8 mouse cellular contexts compared by ENCODE assay signal in the genomic region with DNA sequence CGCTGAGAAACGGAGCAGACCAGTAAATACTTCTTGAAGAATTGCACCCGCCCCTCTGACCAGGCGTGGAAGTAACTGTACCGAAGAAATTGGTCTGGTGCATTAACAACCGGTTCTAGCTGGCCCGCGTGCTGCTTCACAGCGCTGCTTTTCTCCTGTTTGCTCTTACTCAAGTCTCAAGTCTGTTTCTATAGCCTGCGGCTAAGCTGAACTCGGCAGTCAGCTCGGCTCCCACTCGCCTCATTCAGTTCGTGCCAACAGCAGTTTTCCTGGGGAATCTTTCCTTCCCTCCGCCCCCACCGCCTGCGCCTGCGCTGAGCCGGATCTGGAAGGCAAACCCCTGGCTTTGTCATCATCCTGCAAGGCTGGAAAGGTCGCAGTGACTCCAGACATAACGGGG. TPM values are rescaled to one million over a fixed set of nuclear protein-coding genes. Genes with fewer than 3 reads are reported as not detected.
DNase-seq lines count a peak whose midpoint lies in the region; ATAC-seq lines count a peak whose summit lies in the region.

No protein-coding gene starts in this region.

- peaks cover 42% of the 10 kb centered on the region for H3K4me1 ChIP-seq in embryonic facial prominence, embryonic 13.5 days
- H3K4me1 ChIP-seq in limb, embryonic 11.5 days (ENCODE audit: control insufficient read depth, insufficient read depth, low read length), result peaks cover 7% of the 10 kb centered on the region; the same call in 1 of the 2 replicates
- H3K4me1 ChIP-seq in midbrain, embryonic 16.5 days (ENCODE audit: control insufficient read depth, insufficient read depth, low read length), result peaks cover 16% of the 10 kb centered on the region

- H3K9me3 ChIP-seq in embryonic facial prominence, embryonic 13.5 days, result peaks cover 5% of the 10 kb centered on the region
- H3K9me3 ChIP-seq in limb, embryonic 11.5 days (ENCODE audit: control insufficient read depth, low read length), result 0 out of 2 replicates have a peak, but pooled peaks cover 4% of the 10 kb centered on the region
- H3K9me3 ChIP-seq in midbrain, embryonic 16.5 days (replicated peaks; ENCODE audit: control insufficient read depth, low read length, poor library complexity, severe bottlenecking), result no peaks in the 10 kb centered on the region; the same call in 1 of the 2 replicates

- peak overlapping the region; percentile 54 for H3K9ac ChIP-seq in embryonic facial prominence, embryonic 13.5 days
- H3K9ac ChIP-seq in limb, embryonic 11.5 days (ENCODE audit: low read length), result peak overlapping the region; percentile 47
- 0 out of 2 replicates have a peak overlapping the region, but pooled peaks have one; percentile 15 for H3K9ac ChIP-seq in midbrain, embryonic 16.5 days (ENCODE audit: low read depth, low read length)

- H3K27ac ChIP-seq in embryonic facial prominence, embryonic 13.5 days, result peak overlapping the region; percentile 73
- 0 out of 2 replicates have a peak overlapping the region, but pooled peaks have one; percentile 22 for H3K27ac ChIP-seq in limb, embryonic 11.5 days (replicated peaks; ENCODE audit: low read depth, low read length)
- H3K27ac ChIP-seq in midbrain, embryonic 16.5 days (ENCODE audit: low read length), result peak overlapping the region; percentile 30

- H3K27me3 ChIP-seq in embryonic facial prominence, embryonic 13.5 days, result peaks cover 2% of the 10 kb centered on the region; the same call in 1 of the 2 replicates
- no peaks in the 10 kb centered on the region for H3K27me3 ChIP-seq in limb, embryonic 11.5 days (ENCODE audit: control insufficient read depth, insufficient read depth, low read length)
- H3K27me3 ChIP-seq in midbrain, embryonic 16.5 days (ENCODE audit: control insufficient read depth, insufficient read depth, low read depth, low read length), result no peaks in the 10 kb centered on the region

- WGBS in embryonic facial prominence, embryonic 13.5 days, result 9% methylated on average over 21 of the region's 21 CpGs
- WGBS in limb, embryonic 11.5 days, result 12% methylated on average over 21 of the region's 21 CpGs
- WGBS in midbrain, embryonic 16.5 days, result 17% methylated on average over 21 of the region's 21 CpGs

- H3K4me2 ChIP-seq in embryonic facial prominence, embryonic 13.5 days, result peak overlapping the region; percentile 59
- peak overlapping the region; percentile 23; the same call in 1 of the 2 replicates for H3K4me2 ChIP-seq in limb, embryonic 11.5 days (ENCODE audit: low read depth, severe bottlenecking)
- peak overlapping the region; percentile 44 for H3K4me2 ChIP-seq in midbrain, embryonic 16.5 days (ENCODE audit: low read length)

- H3K4me3 ChIP-seq in embryonic facial prominence, embryonic 13.5 days, result peak overlapping the region; percentile 31
- H3K4me3 ChIP-seq in limb, embryonic 11.5 days (ENCODE audit: low read depth, low read length), result peak overlapping the region; percentile 5; the same call in 1 of the 2 replicates
- H3K4me3 ChIP-seq in midbrain, embryonic 16.5 days (ENCODE audit: low read depth, low read length), result peak overlapping the region; percentile 11; the same call in 1 of the 2 replicates

- peak; percentile 63 to 76 for DNase-seq in adrenal gland, adult 18-20 months (ENCODE audit: low spot score in 2 of 2)
- peak; percentile 90 for DNase-seq in heart, adult 11 months
- peak; percentile 76 for DNase-seq in kidney, adult 11 months
- DNase-seq in limb, embryonic 11.5 days (ENCODE audit: low spot score), result peak; percentile 78
- DNase-seq in testis, postnatal 14 days (ENCODE audit: low spot score), result peak; percentile 31

- 0 out of 2 replicates have a peak, but pooled peaks have one; percentile 53 for ATAC-seq in embryonic facial prominence, embryonic 13.5 days (ENCODE audit: insufficient number of reproducible peaks, insufficient read depth, low FRiP score, low TSS enrichment, low read depth)
- peak; percentile 16; the same call in 1 of the 2 replicates for ATAC-seq in limb, embryonic 11.5 days (ENCODE audit: insufficient number of reproducible peaks, low FRiP score, low TSS enrichment, low read depth)
- ATAC-seq in midbrain, embryonic 16.5 days, result peak; percentile 66
- no peak for ATAC-seq in inflammation-experienced regulatory T-cells, adult 6 months

- no peaks in the 10 kb centered on the region for H3K36me3 ChIP-seq in embryonic facial prominence, embryonic 13.5 days
- H3K36me3 ChIP-seq in limb, embryonic 11.5 days (ENCODE audit: control insufficient read depth, insufficient read depth, low read length), result no peaks in the 10 kb centered on the region
- no peaks in the 10 kb centered on the region for H3K36me3 ChIP-seq in midbrain, embryonic 16.5 days (ENCODE audit: control insufficient read depth, insufficient read depth, low read length)

RNA-seq across cellular contexts. Expression of a gene that starts 14.3 kb away (rescaled TPM):
- 10 to 100 TPM; 10.7 to 12.8 TPM for total RNA-seq in adrenal gland, adult 18-20 months (2021)
- polyA plus RNA-seq in embryonic facial prominence, embryonic 13.5 days (2015; fragmentation: Nextera tagmentation; extraction: Ambion mirVana), result 89.4 and 93.5 TPM in 2 replicates
- polyA plus RNA-seq in limb, embryonic 11.5 days (2014; fragmentation: Nextera tagmentation; extraction: Ambion mirVana), result 76.8 and 86.9 TPM in 2 replicates
- polyA plus RNA-seq in midbrain, embryonic 16.5 days (2015; fragmentation: Nextera tagmentation; extraction: Ambion mirVana), result 78.3 and 92.4 TPM in 2 replicates
- 1 to 10 TPM; 1.1 to 6.1 (median 4.0) TPM for polyA plus RNA-seq in inflammation-experienced regulatory T-cells, adult 6 months (2017; shearing (Covaris generic))

Comparison
In these comparisons a context has a peak if more than half of its experiments do, and no peak if none do; other contexts are left out.
1. DNase-seq: peak in every context shown above with its lines; median percentile 90 in heart, adult 11 months; 78 in limb, embryonic 11.5 days; 76 in kidney, adult 11 months; 70 in adrenal gland, adult 18-20 months; 31 in testis, postnatal 14 days.
2. H3K27ac ChIP-seq: peak in every context shown above with its lines; median percentile 73 in embryonic facial prominence, embryonic 13.5 days; 30 in midbrain, embryonic 16.5 days; 22 in limb, embryonic 11.5 days.
3. RNA of a gene that starts 14.3 kb away (polyA plus RNA-seq): 89.4 to 93.5 TPM in embryonic facial prominence, embryonic 13.5 days, 78.3 to 92.4 TPM in midbrain, embryonic 16.5 days and 76.8 to 86.9 TPM in limb, embryonic 11.5 days; 1.1 to 6.1 TPM in inflammation-experienced regulatory T-cells, adult 6 months; every median in the first group is over 10 times any median in the second.
4. Peak in every context shown above with its lines, with median percentiles within 50 percentile points of each other: H3K4me2 ChIP-seq, H3K4me3 ChIP-seq and H3K9ac ChIP-seq.